Mouse (Mus musculus): Measurements from ENCODE around the gene Hpn. TPM values are rescaled to one million over a fixed set of nuclear protein-coding genes. Genes with fewer than 3 reads are reported as not detected.

Hpn gene
- polyA plus RNA-seq, 1 experiment from 2014 or later: 1.5 TPM

DNA sequence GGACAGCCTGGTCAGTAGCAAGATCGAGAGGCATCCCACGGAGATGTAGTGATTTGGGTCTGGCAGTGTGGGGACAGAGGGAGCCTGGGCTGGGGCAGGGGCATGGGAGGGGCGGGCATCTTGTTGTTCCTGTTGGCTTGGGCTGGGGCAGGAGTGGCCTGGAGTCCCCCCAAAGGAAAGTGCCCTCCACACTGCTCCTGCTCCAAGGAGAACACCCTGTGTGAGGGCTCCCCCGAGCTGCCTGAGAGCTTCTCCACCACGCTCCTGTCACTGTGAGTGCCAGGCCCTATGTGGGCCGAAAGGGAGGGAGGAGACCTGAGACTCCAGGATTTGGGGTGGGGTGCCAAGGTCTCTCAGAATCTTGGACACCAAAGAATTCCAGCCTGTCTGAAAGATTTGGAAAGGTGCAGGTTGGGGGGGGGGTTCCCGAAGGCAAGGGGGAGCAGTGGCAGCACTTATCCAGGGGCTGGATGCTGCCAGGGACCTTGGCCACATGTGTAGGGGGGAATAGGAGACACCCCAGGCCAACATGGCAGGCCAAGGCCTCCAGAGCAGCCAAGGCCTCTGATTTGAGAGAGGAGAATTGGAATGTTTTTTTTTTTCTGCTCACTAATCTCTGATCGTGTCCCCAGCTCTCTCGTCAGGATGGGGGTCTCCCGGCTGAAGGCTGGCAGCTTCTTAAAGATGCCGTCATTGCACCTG is 55.0 kb downstream of the Hpn start:
- Histone ChIP-seq H3K4me1 (replicated peaks) (peaks cover 17% of the 10 kb centered on the region), H3K36me3 (no peaks in the 10 kb centered on the region), H3K27me3 (no peaks in the 10 kb centered on the region), H3K4me3 (no peak overlapping the region), H3K9ac (no peak overlapping the region), H3K9me3 (replicated peaks) (no peaks in the 10 kb centered on the region), H3K4me2 (no peak overlapping the region), H3K27ac (no peak overlapping the region)
- 73% methylated on average over 11 of the region's 11 CpGs for WGBS
- ATAC-seq (replicated peaks; ENCODE audit: insufficient number of reproducible peaks, insufficient read depth, low FRiP score, low read depth): no peak

DNA sequence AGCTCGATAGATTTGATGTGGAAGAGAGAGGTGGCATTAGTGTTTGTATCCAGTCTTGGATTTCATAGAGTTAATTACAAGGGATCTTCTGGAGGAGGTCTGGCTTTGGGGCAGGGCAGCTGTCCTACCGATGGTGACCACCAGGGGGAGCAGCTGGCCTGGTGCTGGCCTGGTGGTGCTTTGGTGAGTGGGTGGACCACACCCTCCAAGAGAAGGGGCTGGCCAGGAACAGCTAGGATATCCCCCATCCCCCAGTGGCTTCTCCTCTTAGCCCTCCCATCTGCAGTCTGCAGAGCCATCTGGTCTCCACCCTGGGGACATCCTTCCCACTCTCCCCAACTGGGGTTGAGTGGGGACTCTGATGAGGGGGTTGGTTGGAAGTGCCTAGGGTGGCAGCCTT is 56.0 kb downstream of the Hpn start, which contains the start of gene Lgi4:
Gene Lgi4 (plus strand): TSS at position 235 of the 400 bp plus-strand sequence.
- no peak for ATAC-seq (replicated peaks; ENCODE audit: insufficient number of reproducible peaks, insufficient read depth, low FRiP score, low read depth)
- H3K9ac ChIP-seq: no peak within 1 kb of the TSS
- H3K4me3 ChIP-seq: no peak within 1 kb of the TSS
- H3K27ac ChIP-seq: no peak within 1 kb of the TSS
- peaks cover 23% of the 10 kb centered on the region for H3K4me1 ChIP-seq (replicated peaks)
- WGBS: 7% methylated on average over 2 of the region's 2 CpGs
- H3K27me3 ChIP-seq: no peaks in the 10 kb centered on the region
- H3K4me2 ChIP-seq: no peak within 1 kb of the TSS
- no peaks in the 10 kb centered on the region for H3K9me3 ChIP-seq (replicated peaks)
- no peaks in the 10 kb centered on the region for H3K36me3 ChIP-seq

DNA sequence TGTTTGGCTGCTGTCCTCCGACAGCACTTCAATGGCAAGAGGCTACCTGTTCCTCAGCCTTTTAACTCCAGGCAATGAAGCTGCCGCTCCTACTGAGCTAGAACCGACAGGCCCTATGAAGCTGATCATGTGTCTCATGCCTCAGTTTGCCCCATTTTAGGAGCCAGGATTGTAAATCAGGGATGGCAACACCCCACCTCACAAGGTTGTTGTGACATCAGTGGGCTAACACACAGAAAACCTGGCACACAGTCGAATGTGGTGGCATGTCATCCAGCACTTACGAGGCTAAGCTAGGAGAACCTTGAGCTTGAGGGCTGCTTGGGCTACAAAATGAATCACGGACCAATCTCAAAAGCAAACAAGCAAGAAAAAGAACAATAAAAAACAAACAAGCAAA is 56.9 kb downstream of the Hpn start:
- no peak overlapping the region for H3K4me2 ChIP-seq
- H3K4me3 ChIP-seq: no peak overlapping the region
- ATAC-seq (replicated peaks; ENCODE audit: insufficient number of reproducible peaks, insufficient read depth, low FRiP score, low read depth): no peak
- H3K27ac ChIP-seq: no peak overlapping the region
- H3K9ac ChIP-seq: no peak overlapping the region
- peaks cover 32% of the 10 kb centered on the region for H3K4me1 ChIP-seq (replicated peaks)
- 87% methylated on average over 6 of the region's 6 CpGs for WGBS
- no peaks in the 10 kb centered on the region for H3K9me3 ChIP-seq (replicated peaks)
- H3K27me3 ChIP-seq: peaks cover 1% of the 10 kb centered on the region; the same call in 1 of the 2 replicates
- H3K36me3 ChIP-seq: no peaks in the 10 kb centered on the region

DNA sequence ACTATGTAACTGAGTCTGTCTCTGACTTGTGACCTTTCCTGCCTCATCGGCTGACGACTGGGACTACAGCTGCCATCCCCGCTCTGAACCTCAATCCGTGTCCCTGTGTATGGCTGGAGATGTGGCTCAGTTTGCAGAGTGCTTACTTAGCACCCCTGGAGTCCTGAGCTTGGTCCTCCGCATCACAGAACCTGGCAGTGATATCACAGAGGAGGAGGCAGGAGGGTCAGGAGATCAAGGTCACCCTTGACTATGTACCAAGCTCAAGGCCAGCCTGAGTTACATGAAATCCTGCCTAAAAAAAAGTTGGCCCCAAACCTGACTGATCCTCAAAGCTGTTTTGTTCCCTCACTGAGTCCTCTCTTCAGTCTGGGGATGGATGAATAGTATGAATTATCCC is 57.4 kb downstream of the Hpn start:
- peaks cover 6% of the 10 kb centered on the region; the same call in 1 of the 2 replicates for H3K27me3 ChIP-seq
- 68% methylated on average over 5 of the region's 5 CpGs for WGBS
- H3K27ac ChIP-seq: no peak overlapping the region

DNA sequence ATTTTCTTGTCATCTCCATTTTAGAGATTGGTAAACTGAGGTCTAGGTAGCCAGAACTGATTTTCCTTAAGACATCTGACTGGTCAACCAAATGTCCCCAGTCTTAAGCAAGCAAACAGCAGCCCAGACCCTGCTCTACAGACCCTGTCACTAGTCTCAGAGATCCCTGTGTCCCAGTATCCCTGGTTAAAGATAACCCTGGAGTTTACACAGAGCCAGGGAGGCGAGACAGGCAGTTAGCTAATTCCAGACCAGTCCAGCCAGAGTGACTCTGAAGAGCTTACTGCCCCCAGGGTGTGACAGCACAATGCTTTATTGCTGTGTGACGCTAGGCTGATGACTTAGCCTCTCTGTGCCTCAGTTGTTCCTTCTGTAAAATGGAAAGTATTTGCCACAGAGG is 58.0 kb downstream of the Hpn start, which contains the start of gene Fxyd1:
Gene Fxyd1 (minus strand): TSS at position 129 of the 400 bp plus-strand sequence.
- 84% methylated on average over 2 of the region's 2 CpGs for WGBS
- H3K4me3 ChIP-seq: no peak within 1 kb of the TSS
- peak within 1 kb of the TSS; percentile 66 for H3K4me2 ChIP-seq
- ATAC-seq (replicated peaks; ENCODE audit: insufficient number of reproducible peaks, insufficient read depth, low FRiP score, low read depth): no peak
- H3K4me1 ChIP-seq (replicated peaks): peaks cover 43% of the 10 kb centered on the region
- H3K27ac ChIP-seq: peak within 1 kb of the TSS; percentile 97
- H3K27me3 ChIP-seq: peaks cover 13% of the 10 kb centered on the region
- H3K9ac ChIP-seq: no peak within 1 kb of the TSS
- H3K9me3 ChIP-seq (replicated peaks): no peaks in the 10 kb centered on the region
- no peaks in the 10 kb centered on the region for H3K36me3 ChIP-seq

More for the DNA sequence above, 57.4 kb downstream of the Hpn start:
- Histone ChIP-seq H3K4me3 (no peak overlapping the region), H3K36me3 (no peaks in the 10 kb centered on the region), H3K4me2 (no peak overlapping the region), H3K4me1 (replicated peaks) (peaks cover 36% of the 10 kb centered on the region), H3K9ac (no peak overlapping the region), H3K9me3 (replicated peaks) (no peaks in the 10 kb centered on the region)
- no peak for ATAC-seq (replicated peaks; ENCODE audit: insufficient number of reproducible peaks, insufficient read depth, low FRiP score, low read depth)

DNA sequence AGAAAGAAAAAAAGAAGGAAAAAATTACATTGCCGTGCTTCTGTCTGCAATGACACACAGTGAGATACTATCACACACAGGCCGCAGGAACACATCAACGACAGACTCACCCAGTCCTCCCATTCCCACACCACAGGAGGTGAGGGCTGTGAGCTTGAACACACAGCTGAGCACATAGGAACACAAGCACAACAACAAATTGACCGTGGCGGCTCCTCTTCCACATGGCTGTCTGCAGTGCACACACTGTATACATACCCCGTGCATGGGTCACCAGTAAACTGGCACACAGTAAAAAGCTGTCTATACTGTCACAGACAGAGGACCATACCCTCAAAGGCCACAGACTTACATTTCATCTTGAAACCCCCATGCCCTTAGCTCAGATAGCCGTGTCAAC is 58.6 kb downstream of the Hpn start:
- Histone ChIP-seq H3K9me3 (replicated peaks) (no peaks in the 10 kb centered on the region), H3K27me3 (peaks cover 19% of the 10 kb centered on the region), H3K4me2 (no peak overlapping the region), H3K4me1 (replicated peaks) (peaks cover 49% of the 10 kb centered on the region), H3K4me3 (no peak overlapping the region), H3K27ac (peak overlapping the region; percentile 97), H3K9ac (no peak overlapping the region), H3K36me3 (no peaks in the 10 kb centered on the region)
- 62% methylated on average over 7 of the region's 7 CpGs for WGBS
- no peak for ATAC-seq (replicated peaks; ENCODE audit: insufficient number of reproducible peaks, insufficient read depth, low FRiP score, low read depth)

DNA sequence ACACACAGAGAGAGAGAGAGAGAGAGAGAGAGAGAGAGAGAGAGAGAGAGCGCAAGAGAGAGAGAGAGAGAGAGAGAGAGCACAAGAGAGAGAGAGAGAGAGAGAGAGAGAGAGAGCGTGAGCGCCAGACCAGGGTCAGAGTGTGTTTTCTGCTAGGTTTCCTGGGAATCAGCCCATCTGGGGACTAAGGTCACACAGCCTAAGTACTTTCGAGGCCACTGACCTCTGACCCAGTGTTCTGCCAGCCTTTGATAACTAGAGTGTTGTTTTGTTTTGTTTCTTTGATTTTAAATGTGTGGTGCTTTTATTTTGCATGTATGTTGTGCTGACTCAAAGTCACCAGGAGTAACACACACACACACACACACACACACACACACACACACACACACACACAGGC is 59.2 kb downstream of the Hpn start:
- no peak for ATAC-seq (replicated peaks; ENCODE audit: insufficient number of reproducible peaks, insufficient read depth, low FRiP score, low read depth)
- H3K9me3 ChIP-seq (replicated peaks): no peaks in the 10 kb centered on the region
- H3K4me1 ChIP-seq (replicated peaks): peaks cover 55% of the 10 kb centered on the region
- peaks cover 25% of the 10 kb centered on the region for H3K27me3 ChIP-seq
- peak overlapping the region; percentile 97 for H3K27ac ChIP-seq
- H3K4me2 ChIP-seq: peak overlapping the region; percentile 66
- H3K9ac ChIP-seq: no peak overlapping the region
- no peak overlapping the region for H3K4me3 ChIP-seq
- H3K36me3 ChIP-seq: no peaks in the 10 kb centered on the region
- WGBS: 22% methylated on average over 3 of the region's 4 CpGs

DNA sequence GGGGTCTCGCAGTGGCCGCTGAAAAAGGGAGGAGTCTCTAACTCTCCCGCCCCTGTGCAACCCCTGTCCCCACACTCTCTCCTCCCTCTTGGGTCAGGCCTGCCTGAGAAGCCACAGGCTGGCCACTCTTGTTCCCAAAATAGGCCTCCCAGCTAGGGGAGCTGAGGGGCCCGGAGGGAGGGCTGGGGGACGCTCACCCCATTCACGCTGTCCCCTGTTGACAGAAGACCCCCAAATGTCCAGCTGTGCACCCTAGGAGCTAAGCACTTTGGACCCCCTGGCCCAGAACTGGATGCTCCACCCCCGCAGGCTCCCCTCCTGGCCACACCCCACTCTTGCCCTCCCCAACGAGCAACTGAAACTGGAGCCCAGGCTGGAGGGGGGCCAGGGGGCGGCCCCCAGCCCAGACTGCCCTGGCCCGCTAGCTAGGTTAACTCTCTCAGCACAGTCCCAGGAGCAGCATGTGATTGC is 59.7 kb downstream of the Hpn start:
- Histone ChIP-seq H3K27me3 (peaks cover 30% of the 10 kb centered on the region), H3K27ac (peak overlapping the region; percentile 97), H3K4me2 (peak overlapping the region; percentile 66), H3K9me3 (replicated peaks) (no peaks in the 10 kb centered on the region), H3K36me3 (no peaks in the 10 kb centered on the region), H3K9ac (peak overlapping the region; percentile 65), H3K4me1 (replicated peaks) (peaks cover 60% of the 10 kb centered on the region), H3K4me3 (peak overlapping the region; percentile 57)
- whole genome bisulfite sequencing: 9% methylated on average over 10 of the region's 10 CpGs
- peak; percentile 89 for ATAC-seq (replicated peaks; ENCODE audit: insufficient number of reproducible peaks, insufficient read depth, low FRiP score, low read depth)

DNA sequence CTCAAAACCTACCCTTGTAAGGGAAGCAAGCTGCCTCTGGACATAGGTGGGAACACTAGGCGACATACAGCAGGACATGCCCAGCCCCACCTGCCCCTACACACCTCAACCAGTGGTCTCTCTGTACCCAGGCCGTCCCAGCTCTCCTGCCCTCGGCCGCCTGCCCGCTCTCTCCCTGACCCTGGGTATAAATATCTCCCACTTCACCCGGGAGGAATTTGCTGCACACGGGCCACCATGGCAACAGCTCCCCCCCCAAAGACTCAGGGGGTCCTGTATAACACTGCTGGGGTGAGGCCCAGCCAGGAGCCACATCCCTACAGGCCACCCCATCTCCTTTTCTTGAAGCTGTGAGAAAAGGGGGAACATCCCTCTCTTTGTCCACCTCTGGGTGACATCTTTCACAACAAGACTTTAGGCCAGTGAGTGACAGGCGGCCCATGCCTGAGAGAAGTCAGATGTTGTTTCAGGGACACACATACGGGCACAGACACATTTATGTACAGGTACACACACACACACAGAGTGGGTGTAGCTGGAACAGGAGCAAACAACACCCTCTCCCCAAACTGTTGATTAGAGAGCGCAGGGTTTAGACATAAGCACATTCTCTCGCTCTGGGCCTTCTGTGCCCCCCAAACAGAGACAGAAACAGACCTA is 60.3 kb downstream of the Hpn start:
- Histone ChIP-seq H3K27ac (peak overlapping the region; percentile 97), H3K4me2 (peak overlapping the region; percentile 66), H3K4me1 (replicated peaks) (peaks cover 66% of the 10 kb centered on the region), H3K4me3 (peak overlapping the region; percentile 57), H3K36me3 (no peaks in the 10 kb centered on the region), H3K9me3 (replicated peaks) (no peaks in the 10 kb centered on the region), H3K9ac (peak overlapping the region; percentile 65), H3K27me3 (peaks cover 36% of the 10 kb centered on the region)
- ATAC-seq (replicated peaks; ENCODE audit: insufficient number of reproducible peaks, insufficient read depth, low FRiP score, low read depth): peak; percentile 31
- WGBS: 23% methylated on average over 11 of the region's 11 CpGs

DNA sequence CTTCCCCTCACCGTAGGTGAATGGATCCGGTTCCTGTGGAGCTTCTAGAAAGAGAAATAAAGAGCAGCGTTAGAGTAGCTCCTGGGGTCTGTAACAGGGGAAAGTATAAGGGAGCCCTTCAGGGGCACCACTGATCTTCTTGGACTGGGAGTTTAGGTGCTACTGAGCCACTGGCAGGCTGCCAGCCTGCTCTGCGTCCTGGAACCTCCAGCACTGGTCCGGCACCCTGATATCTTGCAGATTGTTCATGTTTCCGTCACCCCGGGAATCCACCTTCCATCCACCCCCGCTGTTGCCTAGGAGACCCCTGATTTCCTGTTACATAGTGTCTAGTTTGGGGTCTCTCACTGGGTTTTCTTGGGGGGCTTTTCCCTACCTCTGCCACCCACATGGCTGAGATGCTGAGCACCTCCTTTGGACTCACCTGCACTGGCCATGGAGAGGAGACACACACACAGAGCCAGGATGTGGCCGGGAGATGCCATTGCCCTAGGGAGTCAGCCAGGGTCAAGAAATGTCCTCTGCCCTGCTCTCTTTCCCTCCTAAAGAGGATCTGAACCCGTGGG is 61.1 kb downstream of the Hpn start:
- Histone ChIP-seq H3K36me3 (no peaks in the 10 kb centered on the region), H3K4me3 (peak overlapping the region; percentile 57), H3K27ac (peak overlapping the region; percentile 97), H3K4me2 (peak overlapping the region; percentile 66), H3K27me3 (peaks cover 41% of the 10 kb centered on the region), H3K9me3 (replicated peaks) (no peaks in the 10 kb centered on the region), H3K9ac (peak overlapping the region; percentile 65), H3K4me1 (replicated peaks) (peaks cover 67% of the 10 kb centered on the region)
- 13% methylated on average over 10 of the region's 10 CpGs for WGBS
- ATAC-seq (replicated peaks; ENCODE audit: insufficient number of reproducible peaks, insufficient read depth, low FRiP score, low read depth): no peak

DNA sequence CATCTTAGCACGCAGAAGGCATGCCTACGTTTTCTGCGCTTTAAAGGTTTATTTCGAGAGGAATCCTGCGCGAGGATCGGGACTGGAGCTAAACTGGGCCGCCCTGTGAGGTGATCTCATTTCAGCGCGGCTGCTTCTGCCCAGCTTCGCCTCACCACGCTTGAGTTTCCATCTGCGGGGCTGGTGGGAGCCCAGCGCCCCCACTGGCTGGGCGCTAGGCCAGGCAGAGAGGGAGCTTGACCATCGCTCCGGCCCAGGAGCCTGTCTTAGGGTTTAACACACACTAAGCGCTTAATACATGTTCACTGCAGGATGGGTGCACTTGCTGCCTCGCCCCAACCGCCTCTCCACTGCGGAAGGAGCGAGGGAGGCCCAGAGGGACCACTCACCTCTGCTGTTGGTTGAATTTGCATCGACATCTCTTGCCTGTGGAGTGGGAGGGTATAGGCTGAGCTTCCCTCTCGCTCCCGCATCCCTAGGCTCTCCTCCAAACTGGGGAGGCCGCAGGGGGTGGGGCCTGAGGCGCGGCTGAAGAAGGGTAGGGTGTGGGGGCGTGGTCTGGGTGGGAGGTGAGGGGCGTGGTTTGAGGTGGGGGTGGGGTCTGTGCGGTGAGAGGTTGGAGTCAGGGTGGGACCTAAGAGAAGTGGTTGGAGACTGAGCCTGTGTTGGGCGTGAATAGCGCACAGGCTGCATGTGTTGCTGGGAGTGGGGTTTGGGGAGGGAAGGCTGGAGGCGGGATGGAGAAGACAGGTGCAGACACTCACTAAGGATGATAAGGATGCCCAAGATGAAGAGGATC is 62.3 kb downstream of the Hpn start:
- Histone ChIP-seq H3K9ac (peak overlapping the region; percentile 65; the same call in 1 of the 2 replicates), H3K9me3 (replicated peaks) (no peaks in the 10 kb centered on the region), H3K36me3 (no peaks in the 10 kb centered on the region), H3K27me3 (peaks cover 41% of the 10 kb centered on the region), H3K4me3 (peak overlapping the region; percentile 57), H3K4me2 (peak overlapping the region; percentile 66), H3K4me1 (replicated peaks) (peaks cover 65% of the 10 kb centered on the region), H3K27ac (peak overlapping the region; percentile 97)
- WGBS: 4% methylated on average over 34 of the region's 34 CpGs
- ATAC-seq (replicated peaks; ENCODE audit: insufficient number of reproducible peaks, insufficient read depth, low FRiP score, low read depth): no peak
